Mouse (Mus musculus) ES-Bruce4 (cell line): ENCODE results near the gene Tnrc6a.

Source experiments
- CTCF ChIP-seq: IDR thresholded peaks from one replicate; pipeline ENCODE4 v1.8.1; 2011; ENCODE audit warnings: low read depth, low read length
- EP300 ChIP-seq: IDR thresholded peaks from 2 replicates; pipeline ENCODE4 v1.6.1; 2011; ENCODE audit warnings: low read depth, low read length; ENCODE audit not compliant: insufficient read depth
- POLR2A ChIP-seq: IDR thresholded peaks from one replicate; pipeline ENCODE4 v1.8.1; 2011; ENCODE audit warnings: low read length; ENCODE audit not compliant: insufficient read depth

DNA sequence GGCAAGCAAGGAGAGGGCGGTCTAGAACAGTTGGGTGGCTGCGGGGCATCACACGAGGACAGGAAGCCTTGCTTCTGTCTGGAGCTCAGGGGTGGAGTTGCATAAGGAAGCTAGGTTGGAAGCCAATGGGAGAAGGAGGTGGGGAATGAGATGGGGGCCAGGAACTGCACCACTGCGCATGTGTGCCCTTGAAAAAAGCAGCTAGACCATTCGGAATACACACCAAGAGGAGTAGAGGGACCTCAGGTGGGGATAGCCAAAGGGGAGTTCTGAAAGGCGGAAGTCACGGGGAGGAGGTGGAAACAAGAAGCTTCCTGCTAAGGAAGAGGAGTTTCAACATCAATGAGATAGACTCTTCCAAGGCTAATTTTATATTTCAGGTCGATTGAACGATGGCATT, 77.0 kb downstream of the Tnrc6a start:
- TF ChIP-seq POLR2A (no peak), CTCF (no peak), EP300 (no peak)
